Mouse (Mus musculus): ENCODE measurements at regions not wholly inside any gene's neighbourhood (a gene's known extent, or its start where the extent isn't known, plus 50 kb on each side); places are given as distances from the start of the nearest gene placed in this dataset.

DNA sequence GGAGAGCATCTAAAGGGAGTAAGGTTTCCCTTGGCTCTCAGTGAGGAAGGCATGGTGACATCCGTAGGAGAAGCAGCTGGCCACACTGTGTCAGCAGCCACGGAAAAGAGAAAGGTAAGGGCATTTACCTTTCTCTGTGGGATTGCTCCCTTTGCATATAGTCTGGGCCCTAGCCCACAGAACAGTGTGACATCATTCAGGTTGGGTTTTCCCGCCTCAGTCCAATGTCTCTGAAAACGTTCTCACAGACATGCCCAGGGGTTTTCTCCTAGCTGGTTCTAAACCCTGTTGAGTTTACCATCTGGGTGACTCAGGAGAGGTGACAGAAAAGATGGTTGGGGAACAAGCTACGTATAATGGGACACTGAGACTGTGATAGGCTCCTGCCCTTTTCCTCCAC is 55.9 kb upstream of the Mylip start:
- TF ChIP-seq CTCF (IDR thresholded peaks at IDR 0.05; ENCODE audit: control insufficient read depth, insufficient read depth, insufficient replicate concordance, low read depth, low read length) (no peak), POLR2A (IDR thresholded peaks at IDR 0.05; ENCODE audit: control insufficient read depth, low read depth, low read length) (no peak)

Measured in testis, adult 2 months (tissue).